Mouse (Mus musculus): ENCODE measurements around the gene Cacna1d. TPM values are rescaled to one million over a fixed set of nuclear protein-coding genes. Genes with fewer than 3 reads are reported as not detected.

Gene Cacna1d
- polyA plus RNA-seq, 1 experiment from 2014 or later, result 2.9 TPM

- no peak for ATAC-seq (ENCODE audit: low FRiP score, low read depth)
- no peak overlapping the region for H3K4me3 ChIP-seq
- no peak overlapping the region for H3K27ac ChIP-seq
- H3K4me1 ChIP-seq, result peaks cover 8% of the 10 kb centered on the region
- no peak overlapping the region for H3K9ac ChIP-seq
- H3K9me3 ChIP-seq, result no peaks in the 10 kb centered on the region
- WGBS, result 92% methylated on average over 6 of the region's 6 CpGs
- peaks cover 71% of the 10 kb centered on the region for H3K36me3 ChIP-seq
- no peaks in the 10 kb centered on the region for H3K27me3 ChIP-seq
- H3K4me2 ChIP-seq (replicated peaks), result no peak overlapping the region
These were observed 19.0 kb upstream of the Cacna1d start for GRCm38 (mm10) chr14:30510214-30510763.

GRCm38 (mm10) chr14:30504990-30505389 lies 13.7 kb upstream of the Cacna1d start:
- Histone ChIP-seq H3K9ac (no peak overlapping the region), H3K36me3 (peaks cover 66% of the 10 kb centered on the region), H3K27me3 (no peaks in the 10 kb centered on the region), H3K4me3 (no peak overlapping the region), H3K9me3 (no peaks in the 10 kb centered on the region), H3K27ac (no peak overlapping the region), H3K4me1 (peaks cover 18% of the 10 kb centered on the region), H3K4me2 (replicated peaks) (no peak overlapping the region)
- ATAC-seq (ENCODE audit: low FRiP score, low read depth), result no peak
- 61% methylated on average over 5 of the region's 5 CpGs for WGBS

GRCm38 (mm10) chr14:30498202-30498601 lies 6.9 kb upstream of the Cacna1d start:
- no peak overlapping the region for H3K4me3 ChIP-seq
- 84% methylated on average over 2 of the region's 2 CpGs for WGBS
- ATAC-seq (ENCODE audit: low FRiP score, low read depth), result no peak

GRCm38 (mm10) chr14:30494998-30495397 lies 3.7 kb upstream of the Cacna1d start:
- H3K9ac ChIP-seq, result no peak overlapping the region
- no peaks in the 10 kb centered on the region for H3K4me1 ChIP-seq
- no peaks in the 10 kb centered on the region for H3K9me3 ChIP-seq
- no peak for ATAC-seq (ENCODE audit: low FRiP score, low read depth)
- 75% methylated on average over 6 of the region's 6 CpGs for WGBS
- H3K27ac ChIP-seq, result no peak overlapping the region
- no peak overlapping the region for H3K4me2 ChIP-seq (replicated peaks)
- no peak overlapping the region for H3K4me3 ChIP-seq
- H3K36me3 ChIP-seq, result peaks cover 72% of the 10 kb centered on the region
- no peaks in the 10 kb centered on the region for H3K27me3 ChIP-seq

More at GRCm38 (mm10) chr14:30498202-30498601, 6.9 kb upstream of the Cacna1d start:
- Histone ChIP-seq H3K27ac (no peak overlapping the region), H3K36me3 (peaks cover 62% of the 10 kb centered on the region), H3K4me2 (replicated peaks) (no peak overlapping the region), H3K4me1 (no peaks in the 10 kb centered on the region), H3K9me3 (no peaks in the 10 kb centered on the region), H3K27me3 (no peaks in the 10 kb centered on the region), H3K9ac (no peak overlapping the region)

- no peak for ATAC-seq (ENCODE audit: low FRiP score, low read depth)
- Histone ChIP-seq H3K27me3 (no peaks in the 10 kb centered on the region), H3K4me3 (no peak overlapping the region), H3K9me3 (no peaks in the 10 kb centered on the region), H3K9ac (no peak overlapping the region), H3K4me1 (no peaks in the 10 kb centered on the region), H3K27ac (no peak overlapping the region), H3K4me2 (replicated peaks) (no peak overlapping the region), H3K36me3 (peaks cover 72% of the 10 kb centered on the region)
- WGBS, result 81% methylated on average over 1 of the region's 1 CpGs
These were observed 2.0 kb upstream of the Cacna1d start for GRCm38 (mm10) chr14:30493276-30493675.

GRCm38 (mm10) chr14:30479361-30479948 lies 11.8 kb downstream of the Cacna1d start, which contains the start of gene Dcp1a:
TSS of gene Dcp1a (plus strand) at chr14:30479535.
- peaks cover 25% of the 10 kb centered on the region for H3K36me3 ChIP-seq
- peak within 1 kb of the TSS; percentile 66 for H3K4me2 ChIP-seq (replicated peaks)
- H3K9me3 ChIP-seq, result no peaks in the 10 kb centered on the region
- H3K27ac ChIP-seq, result peak within 1 kb of the TSS; percentile 85; the same call in 1 of the 2 replicates
- H3K4me1 ChIP-seq, result peaks cover 15% of the 10 kb centered on the region
- under 1% methylated on average over 39 of the region's 39 CpGs for WGBS
- H3K9ac ChIP-seq, result peak within 1 kb of the TSS; percentile 95
- H3K4me3 ChIP-seq, result peak within 1 kb of the TSS; percentile 87
- 0 out of 2 replicates have a peak, but pooled peaks cover 2% of the 10 kb centered on the region for H3K27me3 ChIP-seq
- ATAC-seq (ENCODE audit: low FRiP score, low read depth), result peak; percentile 99

- Histone ChIP-seq H3K4me3 (no peak overlapping the region), H3K27ac (no peak overlapping the region), H3K9me3 (no peaks in the 10 kb centered on the region), H3K36me3 (no peaks in the 10 kb centered on the region), H3K4me2 (replicated peaks) (no peak overlapping the region), H3K27me3 (0 out of 2 replicates have a peak, but pooled peaks cover 2% of the 10 kb centered on the region), H3K9ac (no peak overlapping the region), H3K4me1 (no peaks in the 10 kb centered on the region)
- ATAC-seq (ENCODE audit: low FRiP score, low read depth), result no peak
- WGBS, result 75% methylated on average over 6 of the region's 6 CpGs
These were observed 16.8 kb downstream of the Cacna1d start for GRCm38 (mm10) chr14:30474416-30474815.

- Histone ChIP-seq H3K4me3 (no peak overlapping the region), H3K4me2 (replicated peaks) (no peak overlapping the region), H3K27me3 (0 out of 2 replicates have a peak, but pooled peaks cover 2% of the 10 kb centered on the region), H3K9ac (no peak overlapping the region), H3K36me3 (no peaks in the 10 kb centered on the region), H3K9me3 (no peaks in the 10 kb centered on the region), H3K4me1 (no peaks in the 10 kb centered on the region), H3K27ac (no peak overlapping the region)
- ATAC-seq (ENCODE audit: low FRiP score, low read depth), result no peak
- WGBS, result 49% methylated on average over 5 of the region's 5 CpGs
These were observed 17.6 kb downstream of the Cacna1d start for GRCm38 (mm10) chr14:30473605-30474004.

- H3K9me3 ChIP-seq, result no peaks in the 10 kb centered on the region
- peaks cover 4% of the 10 kb centered on the region for H3K27me3 ChIP-seq
- ATAC-seq (ENCODE audit: low FRiP score, low read depth), result no peak
- no peak overlapping the region for H3K27ac ChIP-seq
- H3K36me3 ChIP-seq, result no peaks in the 10 kb centered on the region
- WGBS, result 79% methylated on average over 4 of the region's 4 CpGs
- no peak overlapping the region for H3K4me3 ChIP-seq
- H3K4me2 ChIP-seq (replicated peaks), result no peak overlapping the region
- H3K9ac ChIP-seq, result no peak overlapping the region
- peaks cover 2% of the 10 kb centered on the region; the same call in 1 of the 2 replicates for H3K4me1 ChIP-seq
These were observed 27.9 kb downstream of the Cacna1d start for GRCm38 (mm10) chr14:30463312-30463711.

GRCm38 (mm10) chr14:30459891-30460523 lies 31.2 kb downstream of the Cacna1d start:
- Histone ChIP-seq H3K4me3 (peak overlapping the region; percentile 5; the same call in 1 of the 2 replicates), H3K4me2 (replicated peaks) (peak overlapping the region; percentile 49), H3K9me3 (no peaks in the 10 kb centered on the region), H3K27ac (no peak overlapping the region), H3K4me1 (peaks cover 14% of the 10 kb centered on the region), H3K27me3 (peaks cover 23% of the 10 kb centered on the region), H3K9ac (no peak overlapping the region), H3K36me3 (no peaks in the 10 kb centered on the region)
- 4% methylated on average over 14 of the region's 14 CpGs for WGBS
- no peak for ATAC-seq (ENCODE audit: low FRiP score, low read depth)

- Histone ChIP-seq H3K4me1 (peaks cover 14% of the 10 kb centered on the region), H3K9ac (no peak overlapping the region), H3K4me2 (replicated peaks) (no peak overlapping the region), H3K36me3 (no peaks in the 10 kb centered on the region), H3K27ac (no peak overlapping the region), H3K9me3 (no peaks in the 10 kb centered on the region), H3K4me3 (no peak overlapping the region), H3K27me3 (peaks cover 23% of the 10 kb centered on the region)
- ATAC-seq (ENCODE audit: low FRiP score, low read depth), result no peak
- 63% methylated on average over 3 of the region's 3 CpGs for WGBS
These were observed 32.4 kb downstream of the Cacna1d start for GRCm38 (mm10) chr14:30458820-30459219.

- Histone ChIP-seq H3K36me3 (no peaks in the 10 kb centered on the region), H3K4me2 (replicated peaks) (no peak overlapping the region; the same call in 1 of the 2 replicates), H3K27me3 (peaks cover 23% of the 10 kb centered on the region), H3K9ac (no peak overlapping the region; the same call in 1 of the 2 replicates), H3K4me3 (no peak overlapping the region), H3K4me1 (peaks cover 14% of the 10 kb centered on the region), H3K27ac (no peak overlapping the region), H3K9me3 (no peaks in the 10 kb centered on the region)
- 27% methylated on average over 2 of the region's 2 CpGs for WGBS
- no peak for ATAC-seq (ENCODE audit: low FRiP score, low read depth)
These were observed 33.4 kb downstream of the Cacna1d start for GRCm38 (mm10) chr14:30457897-30458296.
